Mouse (Mus musculus) embryonic facial prominence, embryonic 11.5 days (tissue): Measurements from ENCODE around the gene Anxa9. TPM values are rescaled to one million over a fixed set of nuclear protein-coding genes. Genes with fewer than 3 reads are reported as not detected.

Experiments used
- ATAC-seq: fragments of 200-750 bp; cut with Nextera tagmentation; replicated peaks from 2 replicates; pipeline ENCODE4 v1.8.0; 2017; ENCODE audit warnings: low read depth; ENCODE audit not compliant: insufficient number of reproducible peaks, low FRiP score, low TSS enrichment
- DNase-seq: peaks from one replicate; pipeline ENCODE4 v3.0.0-alpha.2; 2015; ENCODE audit warnings: low spot score
- H3K27ac ChIP-seq: fragments of 300-500 bp; sonication (generic); replicated peaks from 2 replicates; pipeline ENCODE4 v1.5.1; 2014; ENCODE audit warnings: mild to moderate bottlenecking, low read depth, low read length, control low read depth
- H3K27me3 ChIP-seq: fragments of 300-500 bp; sonication (generic); 2 replicates; pipeline ENCODE4 v1.6.1; 2014; ENCODE audit warnings: mild to moderate bottlenecking, low read length, moderate library complexity, mixed read lengths; ENCODE audit not compliant: control insufficient read depth, insufficient read depth
- H3K36me3 ChIP-seq: fragments of 300-500 bp; sonication (generic); replicated peaks from 2 replicates; pipeline ENCODE4 v1.6.1; 2014; ENCODE audit warnings: low read depth, mild to moderate bottlenecking, low read length, moderate library complexity, mixed read lengths; ENCODE audit not compliant: control insufficient read depth, insufficient read depth
- H3K4me1 ChIP-seq: fragments of 300-500 bp; sonication (generic); 2 replicates; pipeline ENCODE4 v1.6.1; 2014; ENCODE audit warnings: low read length, mixed read lengths; ENCODE audit not compliant: control insufficient read depth, insufficient read depth
- H3K4me2 ChIP-seq: fragments of 300-500 bp; sonication (generic); 2 replicates; pipeline ENCODE4 v1.6.1; 2014; ENCODE audit warnings: low read depth, mild to moderate bottlenecking, control low read depth, low read length, moderate library complexity
- H3K4me3 ChIP-seq: fragments of 300-500 bp; sonication (generic); 2 replicates; pipeline ENCODE4 v1.5.1; 2014; ENCODE audit warnings: low read depth, low read length, control low read depth
- H3K9ac ChIP-seq: fragments of 300-500 bp; sonication (generic); replicated peaks from 2 replicates; pipeline ENCODE4 v1.6.1; 2014; ENCODE audit warnings: mild to moderate bottlenecking, control low read depth, low read length
- H3K9me3 ChIP-seq: fragments of 300-500 bp; sonication (generic); replicated peaks from 2 replicates; pipeline ENCODE4 v1.6.1; 2016; ENCODE audit warnings: mild to moderate bottlenecking, low read length, inconsistent platforms, mixed read lengths; ENCODE audit not compliant: control insufficient read depth
- WGBS: fragments of 180-500 bp; shearing (Covaris S2); extraction: QIAGEN DNeasy Blood & Tissue Kit; methylation state at CpG from one replicate; pipeline ENCODE4 v1.1.7; 2014; 5-methylcytosine and 5-hydroxymethylcytosine counted together
- polyA plus RNA-seq: library from polyadenylated mRNA; unstranded; fragments of >200 nt; fragmentation: Nextera tagmentation; extraction: Ambion mirVana; gene quantifications from 2 replicates; pipeline ENCODE4 v1.2.1, GENCODE M21; 2014

The Anxa9 gene
- polyA plus RNA-seq, 1 experiment from 2014 or later, result 1.5 TPM

DNA sequence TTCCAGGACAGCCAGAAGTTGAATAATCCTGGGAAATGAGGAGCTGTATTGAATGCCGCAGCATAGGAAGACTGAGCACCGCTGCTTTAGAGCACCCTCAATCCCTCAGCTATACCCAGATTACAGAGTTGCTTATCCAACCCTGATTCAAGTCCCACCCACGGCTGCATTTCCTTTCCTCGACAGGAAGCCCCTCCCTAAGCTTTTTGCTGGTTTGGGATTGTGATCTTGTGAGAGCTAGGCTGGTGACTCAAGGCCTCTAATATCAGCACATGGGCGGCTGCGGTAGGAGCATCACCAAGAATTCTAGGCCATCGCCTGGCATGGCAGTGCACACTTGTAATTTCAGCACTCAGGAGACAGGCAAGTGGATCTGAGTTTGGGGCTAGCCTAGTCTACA, 20.5 kb downstream of the Anxa9 start:
- ATAC-seq (no peak), DNase-seq (no peak)
- no peak overlapping the region for H3K4me3 ChIP-seq
- 87% methylated on average over 7 of the region's 7 CpGs for WGBS
- no peak overlapping the region for H3K27ac ChIP-seq
- peaks cover 2% of the 10 kb centered on the region; the same call in 1 of the 2 replicates for H3K4me1 ChIP-seq
- no peak overlapping the region for H3K9ac ChIP-seq
- H3K9me3 ChIP-seq, result no peaks in the 10 kb centered on the region
- H3K4me2 ChIP-seq, result no peak overlapping the region
- no peaks in the 10 kb centered on the region for H3K27me3 ChIP-seq
- no peaks in the 10 kb centered on the region for H3K36me3 ChIP-seq

DNA sequence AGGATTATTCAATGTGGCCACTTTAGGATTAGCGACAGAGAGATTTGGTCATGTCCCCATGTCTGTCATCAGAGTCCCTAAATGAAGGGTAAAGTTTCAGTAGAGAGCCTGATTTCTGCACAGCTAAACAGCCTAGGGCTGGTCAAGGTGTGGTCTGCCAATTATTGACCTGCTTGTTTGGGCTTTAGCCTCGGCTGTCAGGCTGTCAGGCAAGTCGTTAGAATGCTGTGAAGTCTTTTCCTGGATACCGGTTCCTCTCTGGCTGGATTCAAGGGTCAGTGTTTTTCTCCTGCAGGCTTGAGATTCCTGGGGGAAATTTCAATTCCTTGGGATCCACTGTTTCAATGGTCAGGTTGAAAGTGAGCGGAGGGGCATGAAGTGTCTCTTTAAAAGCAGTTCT, 21.0 kb downstream of the Anxa9 start:
- Histone ChIP-seq H3K36me3 (no peaks in the 10 kb centered on the region), H3K9ac (no peak overlapping the region), H3K9me3 (no peaks in the 10 kb centered on the region), H3K27ac (no peak overlapping the region), H3K4me3 (no peak overlapping the region), H3K4me2 (no peak overlapping the region), H3K4me1 (peaks cover 2% of the 10 kb centered on the region; the same call in 1 of the 2 replicates), H3K27me3 (no peaks in the 10 kb centered on the region)
- ATAC-seq (no peak), DNase-seq (no peak)
- 71% methylated on average over 5 of the region's 5 CpGs for WGBS

DNA sequence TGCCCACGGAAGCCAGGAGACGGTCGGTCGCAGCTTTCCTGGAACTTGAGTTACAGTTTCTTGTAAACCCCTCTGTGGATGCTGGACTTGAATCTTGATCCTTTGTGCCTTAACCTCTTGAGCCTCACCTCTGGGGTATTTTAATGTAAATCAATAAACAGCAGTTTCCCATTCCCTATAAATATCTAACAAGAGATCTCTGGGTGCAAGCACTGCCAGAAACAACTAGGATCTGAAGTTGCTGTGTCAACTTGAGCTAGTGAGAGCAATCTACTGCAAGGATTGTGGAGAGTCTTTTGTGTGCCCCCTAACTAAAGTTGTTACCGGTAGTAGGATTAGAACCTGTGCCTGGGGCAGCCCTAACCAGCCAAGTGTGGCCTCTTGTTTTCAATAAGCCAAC, 21.6 kb downstream of the Anxa9 start:
- peaks cover 2% of the 10 kb centered on the region for H3K4me1 ChIP-seq
- H3K4me3 ChIP-seq, result no peak overlapping the region
- WGBS, result 91% methylated on average over 5 of the region's 5 CpGs
- no peaks in the 10 kb centered on the region for H3K36me3 ChIP-seq
- no peak overlapping the region for H3K9ac ChIP-seq
- H3K4me2 ChIP-seq, result no peak overlapping the region
- DNase-seq (no peak), ATAC-seq (no peak)
- no peaks in the 10 kb centered on the region for H3K9me3 ChIP-seq
- H3K27ac ChIP-seq, result no peak overlapping the region
- no peaks in the 10 kb centered on the region for H3K27me3 ChIP-seq

DNA sequence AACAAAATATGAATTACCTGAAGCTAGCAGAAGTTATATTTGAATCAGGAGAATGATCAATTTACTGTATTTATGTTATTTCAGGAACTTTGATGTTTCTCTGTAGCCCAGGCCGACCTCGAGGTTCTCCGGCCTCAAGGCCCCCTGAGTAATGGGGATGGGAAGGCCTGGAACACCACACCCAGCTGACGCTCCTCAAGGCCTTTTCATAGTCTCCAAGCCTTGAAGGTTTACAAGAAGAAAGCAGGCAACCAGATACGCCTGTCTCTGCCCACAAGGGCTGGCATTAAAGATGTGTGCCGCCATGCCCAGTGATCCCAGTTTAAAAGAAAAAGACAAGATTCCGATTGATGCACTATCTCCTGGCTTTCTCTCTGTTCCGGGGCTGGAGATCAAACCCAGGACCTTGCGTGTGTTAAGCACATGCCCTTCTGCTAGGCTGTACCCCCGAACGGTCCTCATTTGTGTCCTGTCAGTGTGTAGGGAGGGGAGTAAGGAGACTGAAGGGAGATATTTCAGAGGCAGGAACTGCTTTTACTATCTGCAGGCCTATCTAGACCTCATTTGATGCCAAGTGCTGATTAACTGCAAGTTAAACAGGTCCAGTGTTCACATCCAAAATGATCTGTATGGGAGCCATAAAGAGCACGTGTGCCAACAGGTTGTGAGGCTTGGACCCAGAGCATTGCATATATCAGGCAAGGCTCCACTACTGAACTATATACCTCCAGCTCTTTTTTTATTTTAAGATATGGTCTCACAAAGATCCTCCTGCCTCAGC, 22.3 kb downstream of the Anxa9 start:
- H3K9ac ChIP-seq, result no peak overlapping the region
- WGBS, result 84% methylated on average over 12 of the region's 12 CpGs
- no peak for DNase-seq

DNA sequence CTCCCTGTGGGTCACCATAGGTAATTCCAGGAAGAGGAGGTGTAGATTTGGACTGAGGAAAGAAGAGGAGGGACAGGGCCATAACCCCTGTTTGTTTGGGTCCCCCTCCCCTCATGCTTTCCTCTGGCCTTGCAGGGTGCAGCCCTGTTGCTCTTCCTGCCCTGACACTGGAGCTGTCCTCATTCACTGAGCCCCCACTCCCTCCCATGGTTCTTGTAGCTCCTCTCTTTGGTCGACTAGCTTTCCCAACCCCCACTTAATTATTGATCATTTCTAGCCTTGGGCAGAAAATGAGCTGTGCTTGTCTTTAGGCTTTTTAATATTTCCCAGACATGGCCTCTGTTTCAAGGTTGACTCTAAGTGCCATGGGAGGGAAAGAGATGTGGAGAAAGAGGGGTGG, 22.9 kb downstream of the Anxa9 start:
- Histone ChIP-seq H3K27me3 (no peaks in the 10 kb centered on the region), H3K4me3 (peak overlapping the region; percentile 68), H3K36me3 (no peaks in the 10 kb centered on the region), H3K4me1 (peaks cover 2% of the 10 kb centered on the region), H3K4me2 (peak overlapping the region; percentile 87), H3K9me3 (no peaks in the 10 kb centered on the region), H3K9ac (peak overlapping the region; percentile 84), H3K27ac (no peak overlapping the region)
- DNase-seq (no peak), ATAC-seq (no peak)
- 24% methylated on average over 1 of the region's 1 CpGs for WGBS

More for the DNA sequence above, 22.3 kb downstream of the Anxa9 start:
- Histone ChIP-seq H3K4me1 (peaks cover 2% of the 10 kb centered on the region), H3K27me3 (no peaks in the 10 kb centered on the region), H3K4me2 (no peak overlapping the region; the same call in 1 of the 2 replicates), H3K27ac (no peak overlapping the region), H3K9me3 (no peaks in the 10 kb centered on the region), H3K36me3 (no peaks in the 10 kb centered on the region), H3K4me3 (0 out of 2 replicates have a peak overlapping the region, but pooled peaks have one; percentile 0)
- ATAC-seq, result no peak

DNA sequence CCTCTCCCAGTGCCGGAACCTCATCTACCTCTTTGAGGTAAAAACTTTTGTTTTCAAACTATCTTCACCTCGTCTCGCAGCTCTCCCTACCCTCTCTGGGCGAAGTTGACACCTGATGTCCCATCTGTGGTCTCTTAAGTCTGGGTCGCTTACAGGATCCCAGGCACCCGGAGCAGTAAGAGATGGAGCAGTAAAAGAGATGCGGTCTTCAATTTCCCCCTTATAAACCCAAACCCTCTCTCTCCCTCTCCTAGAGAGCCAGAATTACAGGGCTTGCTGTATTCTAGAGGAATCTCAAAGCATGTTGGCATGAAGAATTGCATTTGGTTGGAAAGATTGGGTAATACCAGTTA, 23.4 kb downstream of the Anxa9 start:
- H3K9ac ChIP-seq, result peak overlapping the region; percentile 84
- no peak for ATAC-seq
- H3K9me3 ChIP-seq, result no peaks in the 10 kb centered on the region
- 3% methylated on average over 7 of the region's 7 CpGs for WGBS
- H3K4me3 ChIP-seq, result peak overlapping the region; percentile 68
- H3K4me2 ChIP-seq, result peak overlapping the region; percentile 87
- no peaks in the 10 kb centered on the region for H3K36me3 ChIP-seq
- H3K4me1 ChIP-seq, result peaks cover 2% of the 10 kb centered on the region
- DNase-seq, result peak; percentile 14
- no peaks in the 10 kb centered on the region for H3K27me3 ChIP-seq
- peak overlapping the region; percentile 90 for H3K27ac ChIP-seq

DNA sequence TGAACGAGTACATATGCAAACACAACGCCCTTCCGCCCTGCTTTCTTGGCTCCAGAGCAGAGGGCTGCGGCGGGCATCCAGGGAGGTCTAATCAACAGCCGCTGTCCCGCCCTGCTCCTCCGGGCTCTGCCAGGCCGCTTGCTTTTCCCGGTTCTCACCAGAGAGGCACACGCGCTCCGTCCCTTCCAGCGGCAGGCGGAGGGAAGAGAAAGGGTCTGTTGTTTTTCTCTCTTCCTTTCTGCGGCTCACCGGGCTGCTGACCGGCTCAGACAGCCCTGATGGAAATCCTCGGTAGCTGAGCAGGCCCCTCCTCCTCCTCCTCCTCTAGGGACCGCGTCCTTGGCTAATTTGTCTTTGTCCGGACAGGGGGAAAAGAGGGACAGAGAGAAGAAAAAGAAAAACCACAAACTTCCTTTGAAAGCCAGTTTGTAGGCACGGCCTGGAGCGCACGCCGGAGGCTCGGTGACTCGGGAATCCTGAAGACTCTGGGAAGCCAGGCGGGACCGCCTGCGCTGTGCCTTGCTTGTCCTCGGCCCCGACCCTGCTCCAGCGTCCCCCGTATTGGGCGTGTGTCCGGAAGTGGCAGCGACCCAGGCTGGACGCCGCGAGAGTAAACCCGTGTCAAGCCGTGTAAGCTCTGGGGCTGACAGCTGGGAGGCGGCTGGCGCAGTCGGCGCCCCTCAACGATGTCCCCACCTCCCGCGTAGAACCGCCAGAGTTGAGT, 23.9 kb downstream of the Anxa9 start:
- H3K27me3 ChIP-seq, result no peaks in the 10 kb centered on the region
- under 1% methylated on average over 50 of the region's 51 CpGs for WGBS
- H3K4me1 ChIP-seq, result peaks cover 2% of the 10 kb centered on the region
- H3K9me3 ChIP-seq, result no peaks in the 10 kb centered on the region
- no peaks in the 10 kb centered on the region for H3K36me3 ChIP-seq
- H3K9ac ChIP-seq, result peak overlapping the region; percentile 84
- H3K4me2 ChIP-seq, result peak overlapping the region; percentile 87
- ATAC-seq (peak; percentile 64), DNase-seq (peak; percentile 85)
- peak overlapping the region; percentile 68 for H3K4me3 ChIP-seq
- peak overlapping the region; percentile 90 for H3K27ac ChIP-seq

DNA sequence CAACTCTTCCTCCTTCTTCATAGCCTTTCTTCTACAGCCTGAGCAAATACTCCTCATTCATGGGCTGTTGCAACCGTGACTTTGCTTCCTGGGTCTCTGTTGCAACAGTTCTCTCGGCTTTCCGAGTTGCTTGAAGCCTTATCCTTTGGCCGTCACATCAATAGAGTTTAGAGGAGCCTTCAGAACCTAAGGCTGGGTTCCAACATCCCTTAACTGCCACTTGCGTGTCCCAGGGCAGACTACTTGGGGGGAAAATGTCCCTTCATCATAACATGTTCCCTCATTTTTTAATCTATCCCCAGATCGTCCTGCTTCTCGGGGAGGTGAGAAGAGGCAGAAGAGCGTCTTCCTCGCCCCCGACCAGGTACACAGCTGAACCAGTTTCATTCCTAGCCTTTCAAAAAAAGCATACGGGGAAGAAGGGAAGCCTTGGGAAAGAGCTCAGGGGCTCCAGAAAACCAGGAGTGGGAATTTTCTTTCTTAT, 24.6 kb downstream of the Anxa9 start:
- under 1% methylated on average over 11 of the region's 11 CpGs for WGBS
- Histone ChIP-seq H3K9ac (peak overlapping the region; percentile 84), H3K4me1 (peaks cover 2% of the 10 kb centered on the region), H3K36me3 (no peaks in the 10 kb centered on the region), H3K4me2 (peak overlapping the region; percentile 87), H3K4me3 (peak overlapping the region; percentile 68), H3K27ac (peak overlapping the region; percentile 90), H3K27me3 (no peaks in the 10 kb centered on the region), H3K9me3 (no peaks in the 10 kb centered on the region)
- DNase-seq, result peak; percentile 37
- ATAC-seq, result no peak
